Mouse (Mus musculus) hindbrain, embryonic 12.5 days (tissue): ENCODE measurements around the gene Pitpnm3. TPM values are rescaled to one million over a fixed set of nuclear protein-coding genes. Genes with fewer than 3 reads are reported as not detected.

ENCODE experiments used
- ATAC-seq: fragments of 200-750 bp; cut with Nextera tagmentation; 2 replicates; pipeline ENCODE4 v1.8.0; 2017; ENCODE audit warnings: moderate TSS enrichment; ENCODE audit not compliant: low FRiP score
- H3K27ac ChIP-seq: fragments of 300-500 bp; sonication (generic); 2 replicates; pipeline ENCODE4 v1.5.1; 2016; ENCODE audit warnings: mild to moderate bottlenecking
- H3K27me3 ChIP-seq: fragments of 300-500 bp; sonication (generic); 2 replicates; pipeline ENCODE4 v1.6.1; 2016; ENCODE audit warnings: mild to moderate bottlenecking
- H3K36me3 ChIP-seq: fragments of 300-500 bp; sonication (generic); 2 replicates; pipeline ENCODE4 v1.6.1; 2016; ENCODE audit warnings: mild to moderate bottlenecking
- H3K4me1 ChIP-seq: fragments of 300-500 bp; sonication (generic); 2 replicates; pipeline ENCODE4 v1.6.1; 2016
- H3K4me2 ChIP-seq: fragments of 300-500 bp; sonication (generic); replicated peaks from 2 replicates; pipeline ENCODE4 v1.6.1; 2016; ENCODE audit warnings: mild to moderate bottlenecking
- H3K4me3 ChIP-seq: fragments of 300-500 bp; sonication (generic); 2 replicates; pipeline ENCODE4 v1.5.1; 2016; ENCODE audit warnings: mild to moderate bottlenecking
- H3K9ac ChIP-seq: fragments of 300-500 bp; sonication (generic); 2 replicates; pipeline ENCODE4 v1.6.1; 2016; ENCODE audit warnings: mild to moderate bottlenecking, moderate library complexity
- H3K9me3 ChIP-seq: fragments of 300-500 bp; sonication (generic); replicated peaks from 2 replicates; pipeline ENCODE4 v1.6.1; 2016; ENCODE audit warnings: mild to moderate bottlenecking
- WGBS: fragments of 180-500 bp; shearing (Covaris S2); methylation state at CpG from one replicate; pipeline ENCODE4 v1.1.7; 2016; 5-methylcytosine and 5-hydroxymethylcytosine counted together
- polyA plus RNA-seq: library from polyadenylated mRNA; unstranded; fragments of >200 nt; fragmentation: Nextera tagmentation; extraction: Ambion mirVana; gene quantifications from 2 replicates; pipeline ENCODE4 v1.2.1, GENCODE M21; 2016

The Pitpnm3 gene
- polyA plus RNA-seq, 1 experiment from 2014 or later, result 1.1 TPM

GRCm38 (mm10) chr11:72155186-72155980 is 19.8 kb upstream of the Pitpnm3 start:
- WGBS, result 63% methylated on average over 11 of the region's 11 CpGs
- H3K9me3 ChIP-seq, result no peaks in the 10 kb centered on the region
- no peaks in the 10 kb centered on the region for H3K27me3 ChIP-seq
- no peak overlapping the region for H3K9ac ChIP-seq
- no peak overlapping the region for H3K4me3 ChIP-seq
- H3K27ac ChIP-seq, result no peak overlapping the region
- ATAC-seq, result no peak
- peaks cover 4% of the 10 kb centered on the region for H3K4me1 ChIP-seq
- no peak overlapping the region for H3K4me2 ChIP-seq
- H3K36me3 ChIP-seq, result peaks cover 52% of the 10 kb centered on the region

- no peak for ATAC-seq
- Histone ChIP-seq H3K36me3 (peaks cover 40% of the 10 kb centered on the region), H3K4me1 (peaks cover 10% of the 10 kb centered on the region), H3K27me3 (no peaks in the 10 kb centered on the region), H3K4me3 (no peak overlapping the region), H3K9ac (no peak overlapping the region), H3K4me2 (no peak overlapping the region), H3K27ac (no peak overlapping the region), H3K9me3 (no peaks in the 10 kb centered on the region)
- 83% methylated on average over 12 of the region's 12 CpGs for WGBS
Observed at GRCm38 (mm10) chr11:72153122-72153862, 17.7 kb upstream of the Pitpnm3 start.

GRCm38 (mm10) chr11:72151120-72151519 is 15.5 kb upstream of the Pitpnm3 start:
- Histone ChIP-seq H3K9me3 (no peaks in the 10 kb centered on the region), H3K4me1 (peaks cover 18% of the 10 kb centered on the region), H3K27ac (no peak overlapping the region), H3K9ac (no peak overlapping the region), H3K4me3 (no peak overlapping the region), H3K4me2 (no peak overlapping the region), H3K36me3 (peaks cover 25% of the 10 kb centered on the region), H3K27me3 (no peaks in the 10 kb centered on the region)
- 63% methylated on average over 2 of the region's 2 CpGs for WGBS
- no peak for ATAC-seq

GRCm38 (mm10) chr11:72147910-72148309 is 12.3 kb upstream of the Pitpnm3 start:
- peaks cover 16% of the 10 kb centered on the region for H3K4me1 ChIP-seq
- peaks cover 8% of the 10 kb centered on the region; the same call in 1 of the 2 replicates for H3K27me3 ChIP-seq
- no peak overlapping the region for H3K4me3 ChIP-seq
- ATAC-seq, result peak; percentile 53; the same call in 1 of the 2 replicates
- H3K9me3 ChIP-seq, result no peaks in the 10 kb centered on the region
- no peak overlapping the region for H3K4me2 ChIP-seq
- H3K36me3 ChIP-seq, result peaks cover 3% of the 10 kb centered on the region; the same call in 1 of the 2 replicates
- peak overlapping the region; percentile 6; the same call in 1 of the 2 replicates for H3K27ac ChIP-seq
- 17% methylated on average over 3 of the region's 3 CpGs for WGBS
- no peak overlapping the region for H3K9ac ChIP-seq

- no peak for ATAC-seq
- Histone ChIP-seq H3K4me2 (no peak overlapping the region), H3K36me3 (no peaks in the 10 kb centered on the region), H3K9me3 (no peaks in the 10 kb centered on the region), H3K4me1 (peaks cover 19% of the 10 kb centered on the region), H3K4me3 (no peak overlapping the region), H3K27ac (no peak overlapping the region), H3K9ac (no peak overlapping the region), H3K27me3 (peaks cover 15% of the 10 kb centered on the region; the same call in 1 of the 2 replicates)
- 88% methylated on average over 1 of the region's 1 CpGs for WGBS
Observed at GRCm38 (mm10) chr11:72145877-72146248, 10.3 kb upstream of the Pitpnm3 start.

GRCm38 (mm10) chr11:72145182-72145876 is 9.8 kb upstream of the Pitpnm3 start:
- Histone ChIP-seq H3K27ac (no peak overlapping the region), H3K4me3 (no peak overlapping the region), H3K36me3 (no peaks in the 10 kb centered on the region), H3K27me3 (peaks cover 15% of the 10 kb centered on the region; the same call in 1 of the 2 replicates), H3K9me3 (no peaks in the 10 kb centered on the region), H3K4me1 (peaks cover 19% of the 10 kb centered on the region), H3K4me2 (no peak overlapping the region), H3K9ac (no peak overlapping the region)
- ATAC-seq, result no peak
- WGBS, result 18% methylated on average over 2 of the region's 2 CpGs

GRCm38 (mm10) chr11:72142889-72143288 is 7.3 kb upstream of the Pitpnm3 start:
- no peak overlapping the region; the same call in 1 of the 2 replicates for H3K27ac ChIP-seq

GRCm38 (mm10) chr11:72140198-72140597 is 4.6 kb upstream of the Pitpnm3 start:
- ATAC-seq, result no peak
- H3K4me3 ChIP-seq, result no peak overlapping the region
- peaks cover 8% of the 10 kb centered on the region for H3K4me1 ChIP-seq
- H3K27me3 ChIP-seq, result peaks cover 53% of the 10 kb centered on the region
- 69% methylated on average over 6 of the region's 6 CpGs for WGBS
- H3K9me3 ChIP-seq, result no peaks in the 10 kb centered on the region
- no peak overlapping the region for H3K4me2 ChIP-seq
- H3K9ac ChIP-seq, result no peak overlapping the region
- no peaks in the 10 kb centered on the region for H3K36me3 ChIP-seq
- H3K27ac ChIP-seq, result no peak overlapping the region

More at GRCm38 (mm10) chr11:72142889-72143288, 7.3 kb upstream of the Pitpnm3 start:
- Histone ChIP-seq H3K9ac (no peak overlapping the region), H3K36me3 (no peaks in the 10 kb centered on the region), H3K9me3 (no peaks in the 10 kb centered on the region), H3K4me1 (peaks cover 9% of the 10 kb centered on the region), H3K27me3 (peaks cover 30% of the 10 kb centered on the region), H3K4me3 (no peak overlapping the region), H3K4me2 (no peak overlapping the region)
- WGBS, result 46% methylated on average over 9 of the region's 10 CpGs
- ATAC-seq, result no peak

GRCm38 (mm10) chr11:72136231-72136982 is 829 bp upstream of the Pitpnm3 start:
- 19% methylated on average over 11 of the region's 11 CpGs for WGBS
- H3K4me2 ChIP-seq, result peak overlapping the region; percentile 99
- no peaks in the 10 kb centered on the region for H3K9me3 ChIP-seq
- H3K27ac ChIP-seq, result no peak overlapping the region
- no peak overlapping the region for H3K9ac ChIP-seq
- H3K4me1 ChIP-seq, result peaks cover 18% of the 10 kb centered on the region
- peaks cover 78% of the 10 kb centered on the region for H3K27me3 ChIP-seq
- no peak for ATAC-seq
- H3K36me3 ChIP-seq, result no peaks in the 10 kb centered on the region
- peak overlapping the region; percentile 70 for H3K4me3 ChIP-seq

- 15% methylated on average over 24 of the region's 24 CpGs for WGBS
- no peaks in the 10 kb centered on the region for H3K36me3 ChIP-seq
- no peaks in the 10 kb centered on the region for H3K9me3 ChIP-seq
- H3K27me3 ChIP-seq, result peaks cover 76% of the 10 kb centered on the region
- H3K4me3 ChIP-seq, result peak overlapping the region; percentile 70
- H3K9ac ChIP-seq, result peak overlapping the region; percentile 86
- peak overlapping the region; percentile 99 for H3K4me2 ChIP-seq
- H3K4me1 ChIP-seq, result peaks cover 26% of the 10 kb centered on the region
- peak; percentile 39; the same call in 1 of the 2 replicates for ATAC-seq
- H3K27ac ChIP-seq, result no peak overlapping the region
Observed at GRCm38 (mm10) chr11:72134536-72135382, 819 bp downstream of the Pitpnm3 start.

- H3K4me2 ChIP-seq, result no peak overlapping the region
- no peaks in the 10 kb centered on the region for H3K9me3 ChIP-seq
- ATAC-seq, result no peak
- H3K9ac ChIP-seq, result no peak overlapping the region
- H3K27me3 ChIP-seq, result peaks cover 63% of the 10 kb centered on the region
- H3K4me1 ChIP-seq, result peaks cover 29% of the 10 kb centered on the region
- no peaks in the 10 kb centered on the region for H3K36me3 ChIP-seq
- H3K4me3 ChIP-seq, result no peak overlapping the region
- WGBS, result 75% methylated on average over 10 of the region's 10 CpGs
- no peak overlapping the region for H3K27ac ChIP-seq
Observed at GRCm38 (mm10) chr11:72133075-72133474, 2.5 kb downstream of the Pitpnm3 start.
